Mouse (Mus musculus): Measurements from ENCODE around the gene Ispd.

DNA sequence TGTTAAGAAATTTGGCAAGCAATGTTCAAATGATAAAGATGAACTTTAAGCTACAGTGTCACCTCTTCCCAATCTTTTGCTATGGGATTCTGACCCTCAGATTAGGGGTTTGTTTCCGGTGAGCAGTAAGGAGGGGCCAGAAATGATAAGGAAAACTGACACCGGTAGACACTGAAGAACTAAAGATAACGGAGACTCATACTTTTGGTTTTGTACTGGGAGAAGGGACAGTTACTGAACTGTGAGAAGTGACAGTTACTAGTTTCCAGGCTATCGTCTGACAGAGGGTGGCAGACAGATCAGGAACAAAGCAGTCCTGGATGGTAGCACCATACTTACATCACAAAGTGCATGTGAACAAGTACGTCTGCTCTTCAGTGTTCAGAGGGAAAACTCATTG lies 55.7 kb downstream of the Ispd start:
- no peak for TF ChIP-seq CTCF (IDR thresholded peaks at IDR 0.05)
- no peak for TF ChIP-seq EP300 (IDR thresholded peaks at IDR 0.05)

All from lung, postnatal 0 days (tissue).